Mouse (Mus musculus) heart, adult 11 months (tissue): ENCODE data around the gene Shprh.
"Not testable (repeated sequence)": the region's sequence is repeated elsewhere in the genome, so short reads cannot be mapped to it uniquely, and the experiment has no call there.

Experiments
- DNase-seq: peaks from one replicate; pipeline ENCODE4 v3.0.0; 2022

Shprh gene

GRCm38 (mm10) chr10:11148884-11149741, at the start of gene Shprh:
Gene Shprh, plus strand, starts transcription at chr10:11149427.
- DNase-seq: peak; percentile 100

DNA sequence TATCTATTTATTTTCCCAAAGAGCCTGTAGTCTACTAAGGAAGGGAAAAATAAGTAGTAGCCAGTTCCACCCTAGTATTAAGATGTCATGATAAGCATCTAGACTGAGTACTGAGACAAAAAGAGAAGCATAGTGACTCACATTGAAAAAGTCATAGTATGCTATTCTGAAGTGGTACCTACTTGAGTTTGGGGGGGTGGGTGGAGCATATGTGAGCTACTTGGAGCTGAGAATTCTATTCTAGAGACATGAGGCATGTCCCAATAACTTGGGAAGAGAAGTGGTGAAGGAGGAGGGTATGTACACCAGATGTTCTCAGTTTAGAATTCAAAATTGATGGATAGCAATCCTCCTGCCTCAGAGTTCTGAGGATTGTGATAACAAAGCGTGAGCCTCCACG, 27.4 kb upstream of the Shprh start:
- no peak for DNase-seq

GRCm38 (mm10) chr10:11145580-11145979, 3.6 kb upstream of the Shprh start:
- DNase-seq: no peak

DNA sequence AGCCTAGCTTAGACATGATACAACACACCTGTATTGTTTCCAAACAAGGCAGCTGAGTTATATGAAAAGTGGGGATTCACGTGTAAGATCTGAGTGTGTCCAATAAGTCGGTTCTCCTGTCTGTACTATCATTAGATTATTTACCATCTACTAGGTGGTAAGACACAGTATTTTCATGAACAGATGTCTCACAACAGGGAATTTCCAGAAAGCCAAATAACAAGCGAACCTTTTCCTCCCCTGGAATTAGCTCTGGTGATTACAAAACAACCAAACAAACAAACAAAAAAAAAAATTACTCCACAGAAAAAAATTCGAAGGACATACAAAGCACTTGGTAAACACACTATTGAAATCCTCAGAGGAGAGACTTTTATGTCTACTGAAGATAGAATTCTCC, 781 bp upstream of the Shprh start:
- DNase-seq: no peak

GRCm38 (mm10) chr10:11149742-11150125, 507 bp downstream of the Shprh start:
- no peak for DNase-seq

DNA sequence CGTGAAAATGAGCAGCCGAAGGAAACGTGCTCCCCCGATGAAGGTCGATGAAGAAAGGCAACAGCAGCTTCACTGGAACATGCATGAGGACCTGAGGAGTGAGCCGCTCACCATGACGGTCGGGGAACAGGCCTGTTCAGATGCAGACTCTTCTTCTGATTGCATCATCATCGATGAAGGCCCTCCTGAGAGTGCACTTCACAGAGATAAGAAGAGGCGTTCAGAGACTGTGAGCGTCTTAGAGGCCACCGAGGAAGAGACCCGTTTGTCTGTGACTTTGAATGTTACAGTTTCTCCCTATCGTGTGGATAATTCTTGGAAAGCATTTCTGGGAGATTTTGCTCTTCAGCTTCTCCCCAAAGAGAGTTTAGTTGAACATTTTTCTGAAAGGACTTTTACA, 2.4 kb downstream of the Shprh start:
- DNase-seq: no peak

GRCm38 (mm10) chr10:11157039-11157438, 7.8 kb downstream of the Shprh start:
- no peak for DNase-seq

DNA sequence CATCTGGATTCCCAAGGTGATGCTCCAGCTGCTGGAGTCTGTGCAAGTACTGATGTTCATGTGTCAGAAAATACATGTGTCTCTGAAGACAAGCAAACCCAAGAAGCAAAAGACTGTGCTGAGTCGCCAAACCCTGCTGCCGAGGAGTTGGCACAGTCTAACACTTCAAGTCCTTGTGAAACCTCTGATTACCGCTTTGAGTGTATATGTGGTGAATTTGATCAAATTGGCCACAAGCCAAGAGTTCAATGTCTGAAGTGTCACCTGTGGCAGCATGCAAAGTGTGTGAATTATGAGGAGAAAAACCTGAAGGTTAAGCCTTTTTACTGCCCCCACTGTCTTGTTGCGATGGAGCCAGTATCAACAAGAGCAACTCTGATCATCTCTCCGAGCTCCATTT, 15.3 kb downstream of the Shprh start:
- no peak for DNase-seq

GRCm38 (mm10) chr10:11170252-11170651, 21.0 kb downstream of the Shprh start:
- peak; percentile 80 for DNase-seq

DNA sequence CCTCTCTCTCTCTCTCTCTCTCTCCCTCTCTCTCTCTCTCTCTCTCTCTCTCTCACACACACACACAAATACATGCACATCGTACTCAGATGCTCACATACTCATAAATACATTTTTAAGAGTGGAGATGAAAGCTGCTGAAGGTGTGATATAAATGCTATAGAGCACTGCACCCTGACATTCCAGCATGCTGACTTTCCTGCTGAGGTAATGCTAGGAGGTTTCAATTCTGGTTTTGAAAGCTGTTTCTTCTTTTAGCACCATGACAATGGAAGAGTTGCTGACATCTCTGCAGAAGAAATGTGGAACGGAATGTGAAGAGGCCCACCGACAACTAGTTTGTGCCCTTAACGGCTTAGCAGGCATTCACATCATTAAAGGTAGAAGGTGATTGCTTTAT, 22.4 kb downstream of the Shprh start:
- DNase-seq: no peak

DNA sequence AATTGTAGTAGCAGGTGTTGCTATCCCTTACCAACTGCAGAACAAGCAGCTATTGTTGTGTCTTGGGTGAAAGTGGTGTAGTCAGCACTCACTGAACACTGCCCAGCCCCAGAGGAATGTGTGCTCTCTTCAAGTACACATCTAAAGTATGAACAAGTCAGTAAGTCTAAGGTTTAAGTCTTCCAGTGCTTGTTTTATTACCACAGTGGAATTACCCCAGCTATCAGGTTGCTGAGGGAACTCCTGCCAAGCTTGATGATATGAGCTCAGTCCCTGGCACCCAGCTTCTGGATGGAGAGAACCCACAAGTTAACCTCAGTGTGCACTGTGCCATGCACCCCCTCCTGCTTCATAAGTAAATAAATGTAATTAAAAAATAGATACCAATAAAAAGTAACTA, 23.3 kb downstream of the Shprh start:
- peak; percentile 90 for DNase-seq

DNA sequence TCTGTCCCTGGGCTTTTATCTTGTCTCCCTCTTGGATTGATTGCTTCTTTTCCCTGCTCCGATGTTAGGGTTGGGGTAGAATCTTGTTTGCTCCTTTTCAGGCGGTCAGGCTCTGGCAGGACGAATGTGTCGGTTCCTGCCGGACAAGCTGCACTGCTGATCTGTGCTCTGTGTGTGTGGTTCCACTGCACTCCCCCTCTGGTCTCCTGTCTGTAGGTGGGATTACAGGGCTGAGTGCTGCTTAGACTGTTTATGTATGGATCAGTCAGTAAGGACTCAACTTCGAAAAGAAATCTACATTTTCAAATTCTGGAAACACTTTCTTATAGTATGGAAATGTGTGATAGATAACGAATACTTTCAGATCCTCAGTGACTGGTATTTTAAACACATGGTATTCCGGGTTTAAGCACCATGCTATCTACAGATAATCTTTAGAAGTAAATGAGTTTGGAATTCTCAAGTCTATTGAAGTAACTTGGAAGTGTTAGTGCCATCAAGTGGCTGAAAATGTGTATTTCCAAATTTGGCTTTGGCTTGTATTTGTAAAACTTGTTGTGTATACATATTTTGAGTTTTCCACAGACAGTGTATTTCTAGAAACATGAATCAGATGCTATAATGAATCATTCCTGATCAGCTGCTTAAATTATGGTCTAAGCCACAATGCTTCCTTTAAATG, 26.7 kb downstream of the Shprh start:
- DNase-seq: no peak

- DNase-seq: no peak
These were observed 30.9 kb downstream of the Shprh start for GRCm38 (mm10) chr10:11180077-11180476.

DNA sequence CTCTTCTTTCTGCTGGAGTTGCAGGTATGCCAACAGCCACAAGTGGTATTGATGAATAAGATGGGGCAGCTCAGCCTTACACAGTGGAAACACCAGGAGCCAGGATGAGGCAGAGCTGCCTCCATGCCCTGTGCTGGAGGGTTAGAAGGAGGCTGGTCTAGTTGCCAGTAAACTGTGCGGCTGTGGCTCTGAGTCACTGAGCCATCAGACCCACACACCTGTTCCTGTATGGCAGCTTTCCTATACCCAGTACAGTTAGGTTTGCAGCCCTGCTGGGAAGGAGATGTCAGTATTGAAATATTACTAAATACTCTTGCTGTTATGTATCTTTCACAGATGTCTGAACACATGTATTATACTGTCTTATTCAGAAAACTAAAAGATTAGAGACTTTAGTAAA, 48.1 kb downstream of the Shprh start:
- no peak for DNase-seq

DNA sequence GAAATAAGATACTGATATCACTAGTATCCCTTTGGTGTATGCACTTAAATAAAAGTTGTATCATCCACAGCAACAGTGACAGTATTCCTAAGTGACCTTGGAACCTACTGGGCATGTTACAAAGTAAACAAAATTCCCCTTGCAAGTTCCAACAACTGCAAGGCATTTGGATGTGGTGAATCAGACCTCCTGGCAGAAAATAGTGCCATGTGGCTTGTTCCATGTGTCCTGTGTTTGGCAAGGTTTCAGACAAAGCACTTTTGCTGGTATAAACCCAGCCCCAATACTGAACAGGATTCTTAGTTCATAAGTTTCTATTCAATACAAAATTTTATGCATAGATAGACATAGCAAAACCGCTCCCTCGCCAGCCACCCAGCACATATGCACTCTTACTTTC, 49.1 kb downstream of the Shprh start:
- peak; percentile 79 for DNase-seq

- DNase-seq: peak; percentile 70
These were observed 50.8 kb downstream of the Shprh start for GRCm38 (mm10) chr10:11199980-11200379.

GRCm38 (mm10) chr10:11205883-11206282, 56.7 kb downstream of the Shprh start:
- DNase-seq: not testable (repeated sequence)

DNA sequence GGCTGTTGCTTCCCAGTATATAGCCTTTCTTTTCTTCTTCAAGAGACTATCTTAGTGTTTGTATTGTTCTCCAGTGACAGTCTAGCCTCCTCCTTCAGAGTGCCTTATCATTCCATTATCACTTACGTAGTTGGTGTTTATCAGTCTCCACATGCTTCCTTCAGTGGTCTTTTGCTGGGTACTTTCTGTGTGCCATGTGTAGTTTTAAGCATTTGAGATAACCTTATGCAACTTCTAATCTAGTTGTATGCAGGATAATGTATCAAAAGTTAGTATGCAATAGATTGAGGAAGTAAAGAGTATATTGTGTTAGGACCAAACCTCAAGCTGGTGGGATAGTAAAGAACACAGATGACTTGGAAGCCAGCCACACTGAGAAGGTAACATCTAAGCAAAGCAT, 59.4 kb downstream of the Shprh start:
- DNase-seq: no peak

DNA sequence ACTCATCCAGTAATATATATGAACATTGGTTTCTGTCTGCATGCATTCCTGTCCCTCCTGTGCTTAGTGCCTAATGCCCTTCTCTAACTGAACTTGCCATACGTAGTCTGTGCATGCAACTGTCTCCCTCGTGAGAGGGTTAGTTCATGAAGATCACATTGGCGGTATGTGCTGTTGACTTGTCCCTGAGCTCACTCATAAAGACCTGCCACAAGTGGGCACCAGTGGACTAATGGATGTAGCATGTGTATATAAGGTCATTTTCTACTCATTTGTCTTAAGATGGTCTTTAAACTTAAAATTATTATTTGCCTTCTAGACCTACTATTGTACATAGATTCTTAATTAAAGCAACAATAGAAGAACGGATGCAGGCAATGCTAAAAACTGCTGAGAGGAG, 62.8 kb downstream of the Shprh start:
- no peak for DNase-seq

DNA sequence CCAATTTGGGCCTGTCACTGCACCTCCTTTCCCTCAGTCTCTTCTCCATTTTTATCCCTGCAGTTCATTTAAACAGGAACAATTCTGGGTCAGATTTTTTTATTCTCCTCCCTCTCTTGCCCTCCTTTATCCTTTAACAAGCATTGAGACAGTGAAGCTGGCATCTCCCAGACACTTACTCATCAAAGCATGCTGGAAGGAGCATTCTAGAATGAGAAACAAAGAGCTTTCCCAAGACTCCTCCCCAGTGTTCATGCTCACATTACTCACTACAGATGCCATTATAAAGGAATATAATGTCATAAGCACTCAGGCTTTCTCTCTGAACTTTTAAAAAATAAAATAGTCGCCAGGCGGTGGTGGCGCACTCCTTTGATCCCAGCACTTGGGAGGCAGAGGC, 77.2 kb downstream of the Shprh start:
- no peak for DNase-seq

GRCm38 (mm10) chr10:11229545-11230178, 80.4 kb downstream of the Shprh start:
- no peak for DNase-seq

GRCm38 (mm10) chr10:11233208-11233607, 84.0 kb downstream of the Shprh start:
- no peak for DNase-seq

DNA sequence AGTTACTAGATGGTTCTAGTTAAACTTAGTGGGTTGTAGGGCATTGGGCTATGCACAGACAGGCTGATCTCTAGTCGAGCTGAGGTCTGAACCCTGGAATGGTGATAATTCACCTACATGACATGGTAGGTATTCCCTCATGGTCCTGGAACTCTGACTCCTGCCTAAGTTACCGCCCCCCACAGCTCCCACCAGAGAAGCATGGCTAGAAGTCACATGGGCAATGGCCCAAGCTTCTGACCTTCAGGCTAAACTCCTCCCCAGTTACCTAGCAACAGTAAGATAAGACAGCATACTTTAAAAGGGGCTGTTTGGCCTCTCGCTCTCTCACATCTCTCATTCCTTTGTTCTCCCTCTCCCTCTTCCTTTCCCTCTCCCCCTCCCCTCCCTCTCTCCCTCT, 93.8 kb downstream of the Shprh start:
- peak; percentile 30 for DNase-seq

GRCm38 (mm10) chr10:11248210-11248609, 99.0 kb downstream of the Shprh start:
- no peak for DNase-seq
